Mouse (Mus musculus) heart, adult 2 months (tissue): Measurements from ENCODE around the gene Zmynd11. TPM values are rescaled to one million over a fixed set of nuclear protein-coding genes. Genes with fewer than 3 reads are reported as not detected.

Experiments
- DNase-seq, 2 experiments: peaks; one replicate each; pipeline ENCODE4 v3.0.0; 2021
- H3K27ac ChIP-seq: fragments of 200-600 bp; 2 replicates; pipeline ENCODE4 v1.8.1; 2022
- H3K27me3 ChIP-seq: fragments of 200-500 bp; 2 replicates; pipeline ENCODE4 v1.6.1; 2012; ENCODE audit warnings: mild to moderate bottlenecking, low read length, inconsistent platforms, mixed read lengths; ENCODE audit not compliant: control insufficient read depth, insufficient read depth
- H3K36me3 ChIP-seq: fragments of 200-500 bp; 2 replicates; pipeline ENCODE4 v1.6.1; 2012; ENCODE audit warnings: low read length, inconsistent platforms; ENCODE audit not compliant: control insufficient read depth, insufficient read depth
- H3K4me1 ChIP-seq: fragments of 200-500 bp; 2 replicates; pipeline ENCODE4 v1.6.1; 2011; ENCODE audit warnings: low read length; ENCODE audit not compliant: control insufficient read depth, insufficient read depth
- H3K4me3 ChIP-seq: fragments of 200-600 bp; 2 replicates; pipeline ENCODE4 v1.8.1; 2022
- H3K79me2 ChIP-seq: fragments of 200-500 bp; replicated peaks from 2 replicates; pipeline ENCODE4 v1.6.1; 2012; ENCODE audit warnings: mild to moderate bottlenecking, inconsistent platforms, low read length, moderate library complexity, mixed read lengths; ENCODE audit not compliant: control insufficient read depth, insufficient read depth
- H3K9ac ChIP-seq: fragments of 200-500 bp; 2 replicates; pipeline ENCODE4 v1.6.1; 2012; ENCODE audit warnings: low read depth, mild to moderate bottlenecking, control low read depth, inconsistent platforms, low read length, mixed read lengths
- CTCF ChIP-seq: fragments of 200-600 bp; IDR thresholded peaks from 2 replicates; pipeline ENCODE4 v1.8.1; 2022; ENCODE audit warnings: antibody characterized with exemption, mild to moderate bottlenecking, moderate library complexity
- EP300 ChIP-seq: fragments of 200-500 bp; IDR thresholded peaks from 2 replicates; pipeline ENCODE4 v1.6.1; 2011; ENCODE audit warnings: low read depth, low read length, control low read depth; ENCODE audit not compliant: insufficient read depth
- POLR2A ChIP-seq: fragments of 200-500 bp; IDR thresholded peaks from 2 replicates; pipeline ENCODE4 v1.6.1; 2011; ENCODE audit warnings: mild to moderate bottlenecking, low read depth, low read length, control low read depth; ENCODE audit not compliant: insufficient read depth
- WGBS: fragments of 180-500 bp; shearing (Covaris S2); methylation state at CpG from one replicate; pipeline ENCODE4 v1.1.7; 2018; 5-methylcytosine and 5-hydroxymethylcytosine counted together
- intact Hi-C: fragments of 180-260 bp; cut with DNase I; formaldehyde crosslinking; loops from one replicate; pipeline ENCODE4 v1.15.1; 2025
- polyA plus RNA-seq: library from polyadenylated mRNA; depleted of rRNA; stranded (reverse); fragments of >200 nt; gene quantifications from 2 replicates; pipeline ENCODE4 v1.2.3, GENCODE M21; 2012
- total RNA-seq, 2 experiments: library from RNA; stranded (reverse); gene quantifications; 2 replicates each; pipeline ENCODE4 v1.2.3; 2021

The Zmynd11 gene
- total and polyA plus RNA-seq, 3 experiments, result 48.0 to 129 (median 115) TPM

DNA sequence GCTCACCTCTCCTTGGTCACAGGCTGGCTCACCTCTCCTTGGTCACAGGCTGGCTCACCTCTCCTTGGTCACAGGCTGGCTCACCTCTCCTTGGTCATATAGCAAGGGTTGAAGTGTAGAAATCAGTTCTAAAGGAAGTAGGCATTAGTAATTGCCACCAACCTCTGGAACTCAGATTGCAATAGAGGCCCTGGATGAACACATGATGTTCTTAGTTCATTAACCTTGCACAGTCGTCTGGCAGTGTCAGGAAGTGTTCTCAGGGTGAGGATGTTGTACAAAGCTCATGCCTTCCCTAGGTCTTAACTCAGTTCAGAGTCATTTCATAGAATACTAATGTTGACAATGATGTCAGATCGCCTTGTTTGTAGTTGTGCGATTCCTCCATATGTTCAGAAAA lies 112.1 kb downstream of the Zmynd11 start:
- 84% methylated on average over 3 of the region's 3 CpGs for WGBS
- Histone ChIP-seq H3K36me3 (no peaks in the 10 kb centered on the region), H3K79me2 (no peaks in the 10 kb centered on the region), H3K27me3 (no peaks in the 10 kb centered on the region), H3K4me1 (no peaks in the 10 kb centered on the region), H3K4me3 (no peak overlapping the region), H3K27ac (no peak overlapping the region), H3K9ac (no peak overlapping the region)
- intact Hi-C loops, result no loop called here
- no peak for DNase-seq
- no peak for TF ChIP-seq EP300
- no peak for TF ChIP-seq CTCF
- TF ChIP-seq POLR2A, result no peak

DNA sequence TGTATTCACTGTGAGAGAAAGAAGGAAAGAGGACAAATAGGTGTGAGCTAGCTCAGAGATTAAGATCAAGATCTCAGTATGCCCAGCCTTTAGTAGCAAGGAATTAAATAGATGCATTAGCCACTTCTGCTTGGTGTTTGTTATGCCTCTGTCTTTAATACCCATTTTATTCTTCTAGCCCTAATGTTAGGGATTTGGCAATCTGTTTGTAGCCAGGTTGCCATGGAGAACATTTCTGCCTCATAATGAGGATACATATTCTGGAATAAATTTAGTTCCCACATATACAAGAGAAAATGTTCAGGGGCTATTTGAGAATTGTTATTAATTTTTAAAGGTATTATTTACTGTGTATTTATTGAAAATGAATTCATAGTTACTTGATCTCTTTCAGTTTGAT lies 114.5 kb downstream of the Zmynd11 start:
- Histone ChIP-seq H3K4me3 (no peak overlapping the region), H3K27ac (no peak overlapping the region), H3K27me3 (no peaks in the 10 kb centered on the region), H3K36me3 (peaks cover 3% of the 10 kb centered on the region; the same call in 1 of the 2 replicates), H3K79me2 (no peaks in the 10 kb centered on the region), H3K9ac (no peak overlapping the region), H3K4me1 (no peaks in the 10 kb centered on the region)
- DNase-seq, result no peak
- TF ChIP-seq CTCF (no peak), POLR2A (no peak), EP300 (no peak)
- intact Hi-C loops, result no loop called here

GRCm38 (mm10) chr13:9649894-9650293 lies 115.2 kb downstream of the Zmynd11 start:
- Histone ChIP-seq H3K9ac (no peak overlapping the region), H3K27ac (no peak overlapping the region), H3K36me3 (peaks cover 3% of the 10 kb centered on the region; the same call in 1 of the 2 replicates), H3K79me2 (no peaks in the 10 kb centered on the region), H3K4me3 (no peak overlapping the region), H3K27me3 (no peaks in the 10 kb centered on the region), H3K4me1 (no peaks in the 10 kb centered on the region)
- intact Hi-C loops, result no loop called here
- DNase-seq, result no peak
- TF ChIP-seq CTCF (no peak), POLR2A (no peak)
- 94% methylated on average over 1 of the region's 1 CpGs for WGBS

- no peak for DNase-seq
- intact Hi-C loops, result no loop called here
- TF ChIP-seq EP300 (no peak), CTCF (no peak), POLR2A (no peak)
- Histone ChIP-seq H3K4me1 (no peaks in the 10 kb centered on the region), H3K79me2 (no peaks in the 10 kb centered on the region), H3K27ac (no peak overlapping the region), H3K9ac (no peak overlapping the region), H3K27me3 (no peaks in the 10 kb centered on the region), H3K36me3 (peaks cover 3% of the 10 kb centered on the region; the same call in 1 of the 2 replicates), H3K4me3 (no peak overlapping the region)
- 93% methylated on average over 13 of the region's 13 CpGs for whole genome bisulfite sequencing
These were observed 116.4 kb downstream of the Zmynd11 start for GRCm38 (mm10) chr13:9648716-9649115.

GRCm38 (mm10) chr13:9637949-9638348 lies 127.2 kb downstream of the Zmynd11 start:
- no peaks in the 10 kb centered on the region for H3K27me3 ChIP-seq
- no peak overlapping the region for H3K9ac ChIP-seq
- intact Hi-C loops, result loop anchor here (2.0 kb wide), 1 partner anchor 455 kb away; no protein-coding TSS in a partner anchor
- no peak for DNase-seq
- H3K27ac ChIP-seq, result no peak overlapping the region
- WGBS, result 41% methylated on average over 3 of the region's 3 CpGs
- H3K36me3 ChIP-seq, result no peaks in the 10 kb centered on the region
- no peak overlapping the region for H3K4me3 ChIP-seq
- TF ChIP-seq EP300 (no peak), POLR2A (no peak), CTCF (no peak)
- H3K4me1 ChIP-seq, result peaks cover 3% of the 10 kb centered on the region; the same call in 1 of the 2 replicates
- no peaks in the 10 kb centered on the region for H3K79me2 ChIP-seq

GRCm38 (mm10) chr13:9636505-9636904 lies 128.6 kb downstream of the Zmynd11 start:
- H3K4me1 ChIP-seq, result 0 out of 2 replicates have a peak, but pooled peaks cover 1% of the 10 kb centered on the region
- H3K4me3 ChIP-seq, result no peak overlapping the region
- no peak overlapping the region for H3K9ac ChIP-seq
- intact Hi-C loops, result loop anchor here (2.0 kb wide), 1 partner anchor 454 kb away; no protein-coding TSS in a partner anchor
- 58% methylated on average over 4 of the region's 4 CpGs for WGBS
- no peaks in the 10 kb centered on the region for H3K36me3 ChIP-seq
- no peaks in the 10 kb centered on the region for H3K79me2 ChIP-seq
- TF ChIP-seq EP300 (no peak), POLR2A (no peak), CTCF (peak; percentile 69)
- no peaks in the 10 kb centered on the region for H3K27me3 ChIP-seq
- H3K27ac ChIP-seq, result no peak overlapping the region
- DNase-seq, result peak in 1 of 2 experiments; percentile 23
